Mouse (Mus musculus): ENCODE data around the gene Gm48552. TPM values are rescaled to one million over a fixed set of nuclear protein-coding genes. Genes with fewer than 3 reads are reported as not detected.

Gm48552 gene
- polyA plus RNA-seq, 1 experiment from 2014 or later, result not detected

DNA sequence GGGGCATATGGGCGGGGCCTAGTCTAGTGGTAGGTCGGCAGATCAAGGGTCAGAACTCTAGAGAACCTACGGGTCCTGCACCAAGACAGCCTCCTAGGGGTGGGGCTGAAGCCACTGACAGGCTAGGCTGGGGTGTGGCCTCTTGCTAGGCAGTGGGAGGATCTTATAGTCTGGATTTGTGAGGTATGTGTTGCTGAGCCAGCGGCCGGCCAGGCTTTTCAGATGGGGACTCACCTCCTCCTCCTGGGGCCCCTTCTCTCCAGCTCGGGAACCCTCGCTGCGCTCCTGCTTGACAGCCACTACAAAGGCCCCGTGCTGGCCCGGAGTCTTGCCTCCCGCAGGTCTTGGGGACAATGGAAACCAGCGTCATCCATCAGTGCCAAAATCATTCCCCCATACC, 39.7 kb upstream of the Gm48552 start:
- Histone ChIP-seq H3K36me3 (replicated peaks; ENCODE audit: control insufficient read depth, insufficient read depth, low read depth, low read length) (no peaks in the 10 kb centered on the region; the same call in none of the 2 replicates), H3K4me1 (ENCODE audit: control insufficient read depth, insufficient read depth, low read length) (peaks cover 6% of the 10 kb centered on the region), H3K4me3 (ENCODE audit: low read depth, low read length) (peak overlapping the region; percentile 87), H3K9me3 (replicated peaks; ENCODE audit: control insufficient read depth, low read length) (no peaks in the 10 kb centered on the region), H3K27me3 (ENCODE audit: control insufficient read depth, insufficient read depth, low read length) (peaks cover 5% of the 10 kb centered on the region), H3K4me2 (ENCODE audit: low read depth, low read length) (peak overlapping the region; percentile 40), H3K27ac (replicated peaks; ENCODE audit: low read depth, low read length) (no peak overlapping the region), H3K9ac (replicated peaks; ENCODE audit: low read length) (peak overlapping the region; percentile 87)
- 3% methylated on average over 12 of the region's 12 CpGs for WGBS
- DNase-seq (ENCODE audit: low spot score) (peak; percentile 35), ATAC-seq (replicated peaks; ENCODE audit: insufficient number of reproducible peaks, low FRiP score, low TSS enrichment, low read depth) (no peak)

DNA sequence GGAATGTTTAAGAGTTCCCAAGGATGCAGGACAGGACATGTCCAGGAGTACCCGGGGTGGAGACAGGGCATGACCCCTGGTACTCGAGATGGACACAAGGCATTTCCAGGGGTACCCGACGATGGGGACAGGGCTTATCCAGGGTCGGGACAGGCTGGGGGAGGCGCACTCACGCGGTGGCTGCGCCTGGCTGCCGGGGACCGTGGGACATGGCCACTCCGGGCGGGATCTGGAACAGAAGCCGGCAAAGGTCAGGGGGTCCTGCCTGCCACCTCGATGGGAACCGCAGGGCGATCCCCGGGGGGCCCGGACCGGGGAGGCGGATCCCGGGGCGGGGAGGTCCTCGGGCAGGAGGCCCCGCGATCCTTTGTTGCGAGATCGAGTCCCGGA, 38.8 kb upstream of the Gm48552 start:
- peak overlapping the region; percentile 87 for H3K4me3 ChIP-seq (ENCODE audit: low read depth, low read length)
- peaks cover 6% of the 10 kb centered on the region for H3K4me1 ChIP-seq (ENCODE audit: control insufficient read depth, insufficient read depth, low read length)
- peak; percentile 6; the same call in 1 of the 2 replicates for ATAC-seq (replicated peaks; ENCODE audit: insufficient number of reproducible peaks, low FRiP score, low TSS enrichment, low read depth)
- WGBS, result 0% methylated on average over 23 of the region's 29 CpGs
- H3K36me3 ChIP-seq (replicated peaks; ENCODE audit: control insufficient read depth, insufficient read depth, low read depth, low read length), result no peaks in the 10 kb centered on the region; the same call in none of the 2 replicates
- H3K27ac ChIP-seq (replicated peaks; ENCODE audit: low read depth, low read length), result no peak overlapping the region
- no peaks in the 10 kb centered on the region; the same call in none of the 2 replicates for H3K27me3 ChIP-seq (ENCODE audit: control insufficient read depth, insufficient read depth, low read length)
- H3K9ac ChIP-seq (replicated peaks; ENCODE audit: low read length), result peak overlapping the region; percentile 87
- H3K4me2 ChIP-seq (ENCODE audit: low read depth, low read length), result peak overlapping the region; percentile 40
- DNase-seq (ENCODE audit: low spot score), result no peak
- H3K9me3 ChIP-seq (replicated peaks; ENCODE audit: control insufficient read depth, low read length), result no peaks in the 10 kb centered on the region

- no peaks in the 10 kb centered on the region for H3K9me3 ChIP-seq (replicated peaks; ENCODE audit: control insufficient read depth, low read length)
- no peaks in the 10 kb centered on the region for H3K27me3 ChIP-seq (ENCODE audit: control insufficient read depth, insufficient read depth, low read length)
- DNase-seq (ENCODE audit: low spot score) (peak; percentile 99), ATAC-seq (replicated peaks; ENCODE audit: insufficient number of reproducible peaks, low FRiP score, low TSS enrichment, low read depth) (peak; percentile 91)
- H3K4me2 ChIP-seq (ENCODE audit: low read depth, low read length), result peak within 1 kb of the TSS; percentile 40
- WGBS, result under 1% methylated on average over 53 of the region's 54 CpGs
- H3K9ac ChIP-seq (replicated peaks; ENCODE audit: low read length), result peak within 1 kb of the TSS; percentile 87
- peak within 1 kb of the TSS; percentile 87 for H3K4me3 ChIP-seq (ENCODE audit: low read depth, low read length)
- no peaks in the 10 kb centered on the region; the same call in none of the 2 replicates for H3K36me3 ChIP-seq (replicated peaks; ENCODE audit: control insufficient read depth, insufficient read depth, low read depth, low read length)
- H3K27ac ChIP-seq (replicated peaks; ENCODE audit: low read depth, low read length), result no peak within 1 kb of the TSS
- peaks cover 6% of the 10 kb centered on the region for H3K4me1 ChIP-seq (ENCODE audit: control insufficient read depth, insufficient read depth, low read length)
These were observed 38.3 kb upstream of the Gm48552 start, which contains the start of gene Hmg20b for GRCm38 (mm10) chr10:81350351-81351063. Gene Hmg20b (minus strand): TSS chr10:81350480.

- no peak overlapping the region for H3K27ac ChIP-seq (replicated peaks; ENCODE audit: low read depth, low read length)
- no peak overlapping the region for H3K4me2 ChIP-seq (ENCODE audit: low read depth, low read length)
- peaks cover 6% of the 10 kb centered on the region for H3K4me1 ChIP-seq (ENCODE audit: control insufficient read depth, insufficient read depth, low read length)
- H3K9ac ChIP-seq (replicated peaks; ENCODE audit: low read length), result no peak overlapping the region
- no peak overlapping the region for H3K4me3 ChIP-seq (ENCODE audit: low read depth, low read length)
- H3K27me3 ChIP-seq (ENCODE audit: control insufficient read depth, insufficient read depth, low read length), result no peaks in the 10 kb centered on the region
- H3K9me3 ChIP-seq (replicated peaks; ENCODE audit: control insufficient read depth, low read length), result no peaks in the 10 kb centered on the region
- H3K36me3 ChIP-seq (replicated peaks; ENCODE audit: control insufficient read depth, insufficient read depth, low read depth, low read length), result no peaks in the 10 kb centered on the region; the same call in 1 of the 2 replicates
- DNase-seq (ENCODE audit: low spot score), result no peak
- no peak for ATAC-seq (replicated peaks; ENCODE audit: insufficient number of reproducible peaks, low FRiP score, low TSS enrichment, low read depth)
- WGBS, result 21% methylated on average over 9 of the region's 9 CpGs
These were observed 37.0 kb upstream of the Gm48552 start for GRCm38 (mm10) chr10:81351678-81352291.

DNA sequence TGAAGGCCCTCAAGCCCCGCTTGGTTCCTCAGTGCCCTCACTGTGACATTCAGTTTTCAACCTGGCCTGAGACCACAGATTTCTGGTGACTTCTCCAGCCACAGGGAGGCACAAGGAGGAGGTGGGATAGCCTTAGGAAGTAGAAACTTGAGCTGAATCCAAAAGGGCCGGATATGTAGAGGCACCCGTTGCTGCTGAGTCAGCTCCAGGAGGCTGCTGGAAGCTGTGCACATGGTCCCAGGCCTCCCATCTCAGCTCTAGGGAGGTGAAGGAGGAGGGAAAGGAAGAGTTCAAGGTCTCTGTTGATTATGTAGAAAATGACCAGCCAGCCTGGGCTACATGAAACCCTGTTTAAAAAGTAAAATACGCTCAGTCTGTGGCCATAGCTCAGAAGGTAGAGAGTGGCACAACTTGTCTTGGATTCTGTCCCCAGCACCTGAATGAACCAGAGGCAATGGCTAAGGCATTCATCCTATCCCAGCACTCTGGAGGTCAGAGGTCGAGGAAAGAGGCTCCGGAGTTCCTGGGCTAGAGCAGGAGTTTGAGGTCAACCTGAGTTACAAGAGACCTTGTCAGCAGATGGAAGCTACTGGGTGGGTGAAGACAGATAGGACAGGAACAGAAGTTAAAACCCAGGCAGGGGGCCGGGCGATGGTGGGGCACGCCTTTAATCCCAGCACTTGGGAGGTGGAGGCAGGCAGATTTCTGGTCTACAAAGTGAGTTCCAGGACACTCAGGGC, 33.9 kb upstream of the Gm48552 start:
- WGBS, result 55% methylated on average over 9 of the region's 9 CpGs
- ATAC-seq (replicated peaks; ENCODE audit: insufficient number of reproducible peaks, low FRiP score, low TSS enrichment, low read depth) (no peak), DNase-seq (ENCODE audit: low spot score) (no peak)
- Histone ChIP-seq H3K4me2 (ENCODE audit: low read depth, low read length) (no peak overlapping the region), H3K27ac (replicated peaks; ENCODE audit: low read depth, low read length) (no peak overlapping the region), H3K4me3 (ENCODE audit: low read depth, low read length) (no peak overlapping the region), H3K4me1 (ENCODE audit: control insufficient read depth, insufficient read depth, low read length) (no peaks in the 10 kb centered on the region; the same call in 1 of the 2 replicates), H3K36me3 (replicated peaks; ENCODE audit: control insufficient read depth, insufficient read depth, low read depth, low read length) (no peaks in the 10 kb centered on the region), H3K9ac (replicated peaks; ENCODE audit: low read length) (no peak overlapping the region), H3K27me3 (ENCODE audit: control insufficient read depth, insufficient read depth, low read length) (no peaks in the 10 kb centered on the region), H3K9me3 (replicated peaks; ENCODE audit: control insufficient read depth, low read length) (no peaks in the 10 kb centered on the region)

- H3K4me1 ChIP-seq (ENCODE audit: control insufficient read depth, insufficient read depth, low read length), result no peaks in the 10 kb centered on the region; the same call in 1 of the 2 replicates
These were observed 33.3 kb upstream of the Gm48552 start for GRCm38 (mm10) chr10:81355533-81355932.

GRCm38 (mm10) chr10:81356352-81356990, 32.3 kb upstream of the Gm48552 start:
- ATAC-seq (replicated peaks; ENCODE audit: insufficient number of reproducible peaks, low FRiP score, low TSS enrichment, low read depth), result no peak
- Histone ChIP-seq H3K9me3 (replicated peaks; ENCODE audit: control insufficient read depth, low read length) (no peaks in the 10 kb centered on the region), H3K27ac (replicated peaks; ENCODE audit: low read depth, low read length) (no peak overlapping the region), H3K27me3 (ENCODE audit: control insufficient read depth, insufficient read depth, low read length) (no peaks in the 10 kb centered on the region), H3K4me3 (ENCODE audit: low read depth, low read length) (no peak overlapping the region), H3K9ac (replicated peaks; ENCODE audit: low read length) (no peak overlapping the region), H3K36me3 (replicated peaks; ENCODE audit: control insufficient read depth, insufficient read depth, low read depth, low read length) (no peaks in the 10 kb centered on the region), H3K4me1 (ENCODE audit: control insufficient read depth, insufficient read depth, low read length) (no peaks in the 10 kb centered on the region; the same call in 1 of the 2 replicates), H3K4me2 (ENCODE audit: low read depth, low read length) (no peak overlapping the region)
- 54% methylated on average over 12 of the region's 12 CpGs for WGBS
- DNase-seq (ENCODE audit: low spot score), result no peak

More at GRCm38 (mm10) chr10:81355533-81355932, 33.3 kb upstream of the Gm48552 start:
- DNase-seq (ENCODE audit: low spot score), result no peak
- no peak overlapping the region for H3K27ac ChIP-seq (replicated peaks; ENCODE audit: low read depth, low read length)
- WGBS, result 88% methylated on average over 4 of the region's 4 CpGs
- no peak overlapping the region for H3K9ac ChIP-seq (replicated peaks; ENCODE audit: low read length)
- ATAC-seq (replicated peaks; ENCODE audit: insufficient number of reproducible peaks, low FRiP score, low TSS enrichment, low read depth), result no peak
- H3K9me3 ChIP-seq (replicated peaks; ENCODE audit: control insufficient read depth, low read length), result no peaks in the 10 kb centered on the region
- H3K4me2 ChIP-seq (ENCODE audit: low read depth, low read length), result no peak overlapping the region
- H3K27me3 ChIP-seq (ENCODE audit: control insufficient read depth, insufficient read depth, low read length), result no peaks in the 10 kb centered on the region
- H3K36me3 ChIP-seq (replicated peaks; ENCODE audit: control insufficient read depth, insufficient read depth, low read depth, low read length), result no peaks in the 10 kb centered on the region
- H3K4me3 ChIP-seq (ENCODE audit: low read depth, low read length), result no peak overlapping the region
